Mouse (Mus musculus) bone marrow, adult 2 months (tissue): ENCODE measurements around the gene Snapc4.

Experiments
- CTCF ChIP-seq: fragments of 200-500 bp; IDR thresholded peaks from 2 replicates; pipeline ENCODE4 v1.5.1; 2011; ENCODE audit warnings: low read length, control low read depth; ENCODE audit not compliant: control insufficient read depth, insufficient read depth
- POLR2A ChIP-seq: fragments of 200-500 bp; IDR thresholded peaks from 2 replicates; pipeline ENCODE4 v1.6.1; 2011; ENCODE audit warnings: low read depth, mild to moderate bottlenecking, control low read depth, low read length, borderline replicate concordance; ENCODE audit not compliant: control insufficient read depth

GRCm38 (mm10) chr2:26358667-26359320, 21.7 kb downstream of the Snapc4 start:
- TF ChIP-seq CTCF (no peak), POLR2A (no peak)
